ENCODE assay signal across 12 mouse cellular contexts in genomic region chr1:171096110-171096964, GRCm38 (mm10). TPM values are rescaled to one million over a fixed set of nuclear protein-coding genes. Genes with fewer than 3 reads are reported as not detected.
A peak's percentile ranks its signal among the peaks of the same experiment; 100 is the strongest.
DNase-seq lines count a peak whose midpoint lies in the region; ATAC-seq lines count a peak whose summit lies in the region.
"Had no signal": no experiment of that assay in that cellular context is flagged by ENCODE, and none has a peak within 500 bp of the region (broad histone marks: within the 10 kb centered on the region; RNA-seq: fewer than 3 reads in every experiment).

No protein-coding gene starts in this region.

- no peaks in the 10 kb centered on the region for H3K9me3 ChIP-seq in heart, embryonic 14.5 days (ENCODE audit: control insufficient read depth, low read length)
- H3K9me3 ChIP-seq in midbrain, embryonic 10.5 days (replicated peaks): no peaks in the 10 kb centered on the region
- H3K9me3 ChIP-seq in midbrain, embryonic 14.5 days (ENCODE audit: control insufficient read depth, low read length): no peaks in the 10 kb centered on the region
- no peaks in the 10 kb centered on the region for H3K9me3 ChIP-seq in limb, embryonic 11.5 days (ENCODE audit: control insufficient read depth, low read length)

- H3K4me1 ChIP-seq in heart, embryonic 14.5 days (ENCODE audit: control insufficient read depth in 2 of 2, insufficient read depth in 2 of 2, low read length in 2 of 2): peaks cover 6% of the 10 kb centered on the region in 2 experiments; a peak in 2 of 4 replicates
- peaks cover 28% of the 10 kb centered on the region for H3K4me1 ChIP-seq in midbrain, embryonic 10.5 days
- no peaks in the 10 kb centered on the region for H3K4me1 ChIP-seq in midbrain, embryonic 14.5 days (ENCODE audit: control insufficient read depth, insufficient read depth, low read length)
- H3K4me1 ChIP-seq in limb, embryonic 11.5 days (ENCODE audit: control insufficient read depth, insufficient read depth, low read length): no peaks in the 10 kb centered on the region

- no peak overlapping the region for H3K27ac ChIP-seq in heart, embryonic 14.5 days (replicated peaks in 1 of 2; ENCODE audit: control insufficient read depth in 1 of 2, insufficient read depth in 1 of 2, low read depth in 2 of 2, low read length in 2 of 2)
- no peak overlapping the region for H3K27ac ChIP-seq in midbrain, embryonic 10.5 days (replicated peaks)
- H3K27ac ChIP-seq in midbrain, embryonic 14.5 days (replicated peaks; ENCODE audit: low read depth, low read length): no peak overlapping the region
- H3K27ac ChIP-seq in limb, embryonic 11.5 days (replicated peaks; ENCODE audit: low read depth, low read length): no peak overlapping the region

- no peak overlapping the region for H3K9ac ChIP-seq in heart, embryonic 14.5 days (ENCODE audit: low read length)
- H3K9ac ChIP-seq in midbrain, embryonic 14.5 days (replicated peaks; ENCODE audit: low read length): no peak overlapping the region
- H3K9ac ChIP-seq in limb, embryonic 11.5 days (ENCODE audit: low read length): no peak overlapping the region

- DNase-seq in heart, adult 8-10 months (ENCODE audit: low spot score): no peak
- DNase-seq in midbrain, embryonic 10.5 days (ENCODE audit: low spot score): no peak
- DNase-seq in midbrain, embryonic 14.5 days: no peak
- DNase-seq in limb, embryonic 11.5 days (ENCODE audit: low spot score): peak; percentile 32
- peak; percentile 66 for DNase-seq in yolk sac, embryonic 10.5 days (ENCODE audit: low spot score)
- DNase-seq in left cerebral cortex, postnatal 36 days (ENCODE audit: low spot score in 2 of 2): no peak
- no peak for DNase-seq in urinary bladder, adult 18-20 months (ENCODE audit: low spot score in 2 of 2)
- DNase-seq: thymus, adult 2 months had no signal

- no peaks in the 10 kb centered on the region for H3K27me3 ChIP-seq in heart, embryonic 14.5 days (ENCODE audit: control insufficient read depth, insufficient read depth, low read length)
- H3K27me3 ChIP-seq in midbrain, embryonic 10.5 days (ENCODE audit: low read depth, poor library complexity, severe bottlenecking): 0 out of 2 replicates have a peak, but pooled peaks cover 7% of the 10 kb centered on the region
- no peaks in the 10 kb centered on the region for H3K27me3 ChIP-seq in midbrain, embryonic 14.5 days (ENCODE audit: control insufficient read depth, insufficient read depth, low read length)
- H3K27me3 ChIP-seq in limb, embryonic 11.5 days (ENCODE audit: control insufficient read depth, insufficient read depth, low read length): no peaks in the 10 kb centered on the region
- H3K27me3 ChIP-seq: CH12.LX had no signal

- intact Hi-C loops in left cerebral cortex, postnatal 36 days (cut with DNase I): no loop called here

- peak overlapping the region; percentile 47 for H3K4me2 ChIP-seq in heart, embryonic 14.5 days (ENCODE audit: low read length)
- no peak overlapping the region for H3K4me2 ChIP-seq in midbrain, embryonic 14.5 days (ENCODE audit: low read length)
- no peak overlapping the region for H3K4me2 ChIP-seq in limb, embryonic 11.5 days (ENCODE audit: low read depth, severe bottlenecking)

- no peaks in the 10 kb centered on the region for H3K36me3 ChIP-seq in heart, embryonic 14.5 days (ENCODE audit: control insufficient read depth, insufficient read depth, low read length)
- H3K36me3 ChIP-seq in midbrain, embryonic 10.5 days: no peaks in the 10 kb centered on the region
- H3K36me3 ChIP-seq in midbrain, embryonic 14.5 days (ENCODE audit: control insufficient read depth, insufficient read depth, low read length): no peaks in the 10 kb centered on the region
- H3K36me3 ChIP-seq in limb, embryonic 11.5 days (ENCODE audit: control insufficient read depth, insufficient read depth, low read length): no peaks in the 10 kb centered on the region

- no peak overlapping the region for H3K4me3 ChIP-seq in heart, embryonic 14.5 days (ENCODE audit: control insufficient read depth in 1 of 2, insufficient read depth in 1 of 2, low read depth in 1 of 2, low read length in 2 of 2)
- H3K4me3 ChIP-seq in midbrain, embryonic 10.5 days: peak overlapping the region; percentile 29; the same call in 1 of the 2 replicates
- H3K4me3 ChIP-seq in midbrain, embryonic 14.5 days (replicated peaks; ENCODE audit: low read depth, low read length): no peak overlapping the region
- H3K4me3 ChIP-seq in limb, embryonic 11.5 days (ENCODE audit: low read depth, low read length): no peak overlapping the region

- ATAC-seq in heart, embryonic 14.5 days (ENCODE audit: insufficient number of reproducible peaks, insufficient read depth, low FRiP score, low read depth): no peak
- ATAC-seq in midbrain, embryonic 14.5 days (ENCODE audit: low FRiP score, low TSS enrichment): no peak
- ATAC-seq in limb, embryonic 11.5 days (ENCODE audit: insufficient number of reproducible peaks, low FRiP score, low TSS enrichment, low read depth): no peak

- WGBS in heart, embryonic 14.5 days: 23% methylated on average over 10 of the region's 10 CpGs
- 20% methylated on average over 10 of the region's 10 CpGs for WGBS in midbrain, embryonic 10.5 days
- 17% methylated on average over 10 of the region's 10 CpGs for WGBS in midbrain, embryonic 14.5 days
- 27% methylated on average over 10 of the region's 10 CpGs for WGBS in limb, embryonic 11.5 days

RNA-seq across cellular contexts. Expression of gene Cfap126, which starts 17.4 kb away (rescaled TPM):
- 3.0 and 4.7 TPM in 2 replicates for polyA plus RNA-seq in heart, embryonic 14.5 days (2014; fragmentation: Nextera tagmentation; extraction: Ambion mirVana)
- 1 to 10 TPM in 1 of 4 experiments, under 1 TPM in 3; 0.60 to 2.0 (median 0.88) TPM for total RNA-seq in heart, adult 8-10 months (2022)
- 2.8 and 2.9 TPM in 2 replicates for polyA plus RNA-seq in midbrain, embryonic 10.5 days (2016; fragmentation: Nextera tagmentation; extraction: Ambion mirVana)
- 2.7 and 4.2 TPM in 2 replicates for polyA plus RNA-seq in midbrain, embryonic 14.5 days (2014; fragmentation: Nextera tagmentation; extraction: Ambion mirVana)
- 0.96 and 1.7 TPM in 2 replicates for polyA plus RNA-seq in limb, embryonic 11.5 days (2014; fragmentation: Nextera tagmentation; extraction: Ambion mirVana)
- total RNA-seq in left cerebral cortex, postnatal 36 days (2021): 1 to 10 TPM in 1 of 2 experiments, not detected in 1; 1.1 TPM

RNA-seq across cellular contexts. Expression of gene Fcgr3, which starts 31.6 kb away (rescaled TPM):
- polyA plus RNA-seq in heart, embryonic 14.5 days (2014; fragmentation: Nextera tagmentation; extraction: Ambion mirVana): 9.7 and 9.8 TPM in 2 replicates
- total RNA-seq in heart, adult 8-10 months (2022): 10 to 100 TPM in 2 of 4 experiments, 1 to 10 TPM in 2; 7.8 to 13.7 (median 9.7) TPM
- 5.5 and 7.8 TPM in 2 replicates for polyA plus RNA-seq in midbrain, embryonic 10.5 days (2016; fragmentation: Nextera tagmentation; extraction: Ambion mirVana)
- 2.5 and 8.3 TPM in 2 replicates for polyA plus RNA-seq in midbrain, embryonic 14.5 days (2014; fragmentation: Nextera tagmentation; extraction: Ambion mirVana)
- polyA plus RNA-seq in limb, embryonic 11.5 days (2014; fragmentation: Nextera tagmentation; extraction: Ambion mirVana): 4.0 and 4.7 TPM in 2 replicates
- total RNA-seq in left cerebral cortex, postnatal 36 days (2021): 10 to 100 TPM in 1 of 2 experiments, 1 to 10 TPM in 1; 9.0 to 13.6 TPM

RNA-seq across cellular contexts. Expression of gene Sdhc, which starts 54.1 kb away (rescaled TPM):
- polyA plus RNA-seq in heart, embryonic 14.5 days (2014; fragmentation: Nextera tagmentation; extraction: Ambion mirVana): 622 and 642 TPM in 2 replicates
- total RNA-seq in heart, adult 8-10 months (2022): 1,000 to 10,000 TPM; 1,259 to 1,304 (median 1,268) TPM
- polyA plus RNA-seq in midbrain, embryonic 10.5 days (2016; fragmentation: Nextera tagmentation; extraction: Ambion mirVana): 301 and 309 TPM in 2 replicates
- 295 and 310 TPM in 2 replicates for polyA plus RNA-seq in midbrain, embryonic 14.5 days (2014; fragmentation: Nextera tagmentation; extraction: Ambion mirVana)
- 267 and 288 TPM in 2 replicates for polyA plus RNA-seq in limb, embryonic 11.5 days (2014; fragmentation: Nextera tagmentation; extraction: Ambion mirVana)
- 100 to 1,000 TPM; 200 to 204 TPM for total RNA-seq in left cerebral cortex, postnatal 36 days (2021)

RNA-seq across cellular contexts. Expression of gene Mpz, which starts 54.2 kb away (rescaled TPM):
- not detected in 2 replicates for polyA plus RNA-seq in heart, embryonic 14.5 days (2014; fragmentation: Nextera tagmentation; extraction: Ambion mirVana)
- total RNA-seq in heart, adult 8-10 months (2022): under 1 TPM in 2 of 4 experiments, not detected in 2; 0.31 to 0.41 TPM
- polyA plus RNA-seq in midbrain, embryonic 10.5 days (2016; fragmentation: Nextera tagmentation; extraction: Ambion mirVana): 0.26 TPM in 1 of 2 replicates, not detected in the other
- polyA plus RNA-seq in midbrain, embryonic 14.5 days (2014; fragmentation: Nextera tagmentation; extraction: Ambion mirVana): 0.39 and 0.51 TPM in 2 replicates
- polyA plus RNA-seq in limb, embryonic 11.5 days (2014; fragmentation: Nextera tagmentation; extraction: Ambion mirVana): 0.61 and 0.68 TPM in 2 replicates
- not detected for total RNA-seq in left cerebral cortex, postnatal 36 days (2021)
- total RNA-seq: layer of hippocampus, adult 8-10 months; megakaryocyte, adult 5-6 weeks had no signal

Comparison
In these comparisons a context has a peak if more than half of its experiments do, and no peak if none do; other contexts are left out.
1. DNase-seq: peak in limb, embryonic 11.5 days (single experiment) and yolk sac, embryonic 10.5 days (single experiment); none in heart, adult 8-10 months (single experiment), midbrain, embryonic 10.5 days (single experiment), midbrain, embryonic 14.5 days (single experiment), left cerebral cortex, postnatal 36 days (0 of 2) and urinary bladder, adult 18-20 months (0 of 2).